Mouse (Mus musculus) myocyte (in vitro differentiated cells): ENCODE data around the gene Gm11084. TPM values are rescaled to one million over a fixed set of nuclear protein-coding genes. Genes with fewer than 3 reads are reported as not detected.

Source experiments
- H3K27me3 ChIP-seq: one replicate; pipeline ENCODE4 v1.6.1; 2011; ENCODE audit not compliant: control insufficient read depth, insufficient read depth, insufficient read length
- H3K36me3 ChIP-seq: one replicate; pipeline ENCODE4 v1.6.1; 2011; ENCODE audit not compliant: control insufficient read depth, insufficient read depth
- H3K4me2 ChIP-seq: one replicate; pipeline ENCODE4 v1.6.1; 2011; ENCODE audit warnings: low read depth, control low read depth
- H3K4me3 ChIP-seq: one replicate; pipeline ENCODE4 v1.5.1; 2011; ENCODE audit warnings: mild to moderate bottlenecking, control low read depth, moderate library complexity
- H3K79me2 ChIP-seq: one replicate; pipeline ENCODE4 v1.6.1; 2011; ENCODE audit not compliant: control insufficient read depth, insufficient read depth
- H3ac ChIP-seq: one replicate; pipeline ENCODE4 v1.6.1; 2011; ENCODE audit not compliant: control insufficient read depth, insufficient read length
- CEBPB ChIP-seq: IDR thresholded peaks from 2 replicates; pipeline ENCODE4 v1.6.1; 2011; ENCODE audit warnings: mild to moderate bottlenecking, moderate library complexity; ENCODE audit not compliant: poor library complexity, insufficient read depth, severe bottlenecking
- E2F4 ChIP-seq: IDR thresholded peaks from one replicate; pipeline ENCODE4 v1.6.1; 2011; ENCODE audit warnings: mild to moderate bottlenecking, control low read depth, moderate library complexity; ENCODE audit not compliant: insufficient read depth
- MAX ChIP-seq: IDR thresholded peaks from one replicate; pipeline ENCODE4 v1.6.1; 2011; ENCODE audit warnings: low read depth, mild to moderate bottlenecking, control low read depth
- MYOD1 ChIP-seq, 3 experiments: IDR thresholded peaks; one replicate each; pipeline ENCODE4 v1.6.1; 2011; ENCODE audit warnings: control low read depth in 2 of 3, low read depth in 2 of 3, mild to moderate bottlenecking in 2 of 3, moderate library complexity in 1 of 3; ENCODE audit not compliant: insufficient read length in 2 of 3, control insufficient read depth in 1 of 3
- MYOG ChIP-seq, 3 experiments: IDR thresholded peaks; one replicate each; pipeline ENCODE4 v1.6.1; 2011; ENCODE audit warnings: control low read depth in 2 of 3, low read depth in 2 of 3, mild to moderate bottlenecking in 2 of 3; ENCODE audit not compliant: insufficient read length in 2 of 3, control insufficient read depth in 1 of 3, insufficient read depth in 1 of 3
- POLR2A ChIP-seq: IDR thresholded peaks from one replicate; pipeline ENCODE4 v1.6.1; 2011; ENCODE audit warnings: low read depth, mild to moderate bottlenecking, control low read depth, moderate library complexity; ENCODE audit not compliant: insufficient read length
- POLR2AphosphoS2 ChIP-seq: IDR thresholded peaks from one replicate; pipeline ENCODE4 v1.6.1; 2011; ENCODE audit warnings: low read depth, control low read depth; ENCODE audit not compliant: insufficient read length
- REST ChIP-seq: IDR thresholded peaks from one replicate; pipeline ENCODE4 v1.6.1; 2011; ENCODE audit warnings: mild to moderate bottlenecking, control low read depth, moderate library complexity; ENCODE audit not compliant: insufficient read depth, insufficient read length
- SRF ChIP-seq: IDR thresholded peaks from one replicate; pipeline ENCODE4 v1.6.1; 2011; ENCODE audit warnings: low read depth; ENCODE audit not compliant: control insufficient read depth, insufficient read length
- TCF12 ChIP-seq: IDR thresholded peaks from one replicate; pipeline ENCODE4 v1.6.1; 2011; ENCODE audit warnings: mild to moderate bottlenecking, control low read depth; ENCODE audit not compliant: poor library complexity, insufficient read depth, severe bottlenecking
- TCF3 ChIP-seq: IDR thresholded peaks from one replicate; pipeline ENCODE4 v1.6.1; 2011; ENCODE audit warnings: low read depth, control low read depth; ENCODE audit not compliant: insufficient read length
- USF1 ChIP-seq: IDR thresholded peaks from one replicate; pipeline ENCODE4 v1.6.1; 2011; ENCODE audit warnings: low read depth, mild to moderate bottlenecking, control low read depth, moderate library complexity
- polyA plus RNA-seq: library from polyadenylated mRNA; unstranded; fragments of >200 nt; fragmentation: generic; extraction: Trizol; gene quantifications from one replicate; pipeline ENCODE4 v1.2.1, GENCODE M21; 2012; ENCODE audit warnings: missing spikeins

The Gm11084 gene
- polyA plus RNA-seq: not detected

DNA sequence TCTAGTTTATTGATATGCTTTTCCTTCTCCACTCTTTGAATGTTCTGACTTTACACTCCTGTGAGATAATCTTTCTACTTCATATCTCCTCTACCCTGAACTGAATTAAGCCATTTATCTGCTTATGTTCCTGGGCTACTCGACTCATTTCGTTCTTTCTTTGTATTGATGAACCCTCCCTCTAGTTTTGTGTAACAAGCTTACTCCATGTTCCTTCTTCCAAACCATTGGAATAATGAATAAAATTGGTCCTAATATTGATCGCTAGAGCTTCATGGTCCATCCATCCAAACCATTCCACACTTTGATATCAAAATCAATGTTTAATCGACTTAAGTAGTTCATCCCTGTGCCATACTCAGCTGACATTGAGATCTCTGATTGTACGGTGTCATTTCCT is at the start of gene Gm11084:
Gene Gm11084, minus strand, starts transcription at position 101 of the 400 bp plus-strand sequence.
- no peak within 1 kb of the TSS for H3K4me3 ChIP-seq
- H3K79me2 ChIP-seq: no peaks in the 10 kb centered on the region
- TF ChIP-seq MAX (no peak), TCF12 (no peak), USF1 (no peak), MYOD1 (IDR thresholded peaks at IDR 0.05; ENCODE audit: control insufficient read depth in 1 of 3, insufficient read length in 2 of 3, low read depth in 2 of 3) (no peak), CEBPB (no peak), TCF3 (no peak), POLR2A (no peak), E2F4 (no peak), REST (no peak), SRF (no peak), MYOG (IDR thresholded peaks at IDR 0.05; ENCODE audit: control insufficient read depth in 1 of 3, insufficient read depth in 1 of 3, insufficient read length in 2 of 3, low read depth in 2 of 3) (no peak), POLR2AphosphoS2 (no peak)
- no peak within 1 kb of the TSS for H3ac ChIP-seq
- H3K4me2 ChIP-seq: no peak within 1 kb of the TSS
- no peaks in the 10 kb centered on the region for H3K27me3 ChIP-seq
- H3K36me3 ChIP-seq: peaks cover 3% of the 10 kb centered on the region

DNA sequence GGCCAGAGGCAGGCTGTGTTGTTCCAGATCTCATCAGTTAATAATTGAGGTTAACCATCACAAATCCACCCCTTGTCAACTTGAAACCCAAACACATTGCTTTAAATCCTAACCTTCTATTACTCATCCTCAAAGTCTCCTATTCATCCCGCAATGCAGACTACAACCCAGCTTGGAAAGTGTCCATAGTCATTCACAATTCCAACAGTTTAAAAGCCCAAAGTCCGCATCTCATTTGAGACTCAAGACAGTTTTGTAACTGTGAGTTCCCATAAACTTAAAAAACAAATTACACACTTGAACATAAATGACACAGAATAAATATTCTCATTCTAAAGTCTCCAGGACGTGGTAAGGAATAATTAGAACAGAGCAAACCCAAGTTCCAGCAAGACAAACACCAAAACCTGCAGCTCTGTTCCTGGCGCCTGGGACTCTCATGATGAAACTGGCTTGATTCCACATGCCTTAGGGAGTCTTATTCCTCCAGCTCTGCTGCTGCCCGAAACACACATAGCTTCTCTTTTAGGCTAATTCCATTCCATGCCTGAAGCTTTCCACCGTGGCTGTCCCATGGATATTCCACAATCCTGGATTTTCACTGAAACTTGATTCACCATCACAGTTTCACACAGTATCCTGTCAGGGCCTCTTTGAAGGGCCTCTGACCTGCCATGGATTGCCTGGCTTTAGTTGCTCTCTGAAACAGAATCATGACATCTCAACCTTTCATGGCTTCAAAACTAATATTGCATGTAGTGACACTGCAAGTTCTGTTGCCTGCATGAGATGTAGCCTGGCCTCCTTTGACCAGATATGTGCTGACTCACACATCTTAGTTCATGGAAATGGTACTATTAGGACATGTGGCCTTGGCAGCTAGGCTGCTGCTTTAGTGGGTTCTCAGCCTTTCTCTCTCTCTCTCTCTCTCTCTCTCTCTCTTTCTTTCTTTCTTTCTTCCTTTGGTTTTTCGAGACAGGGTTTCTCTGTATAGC is 44.8 kb upstream of the Gm11084 start:
- Histone ChIP-seq H3K4me3 (no peak overlapping the region), H3K4me2 (peak overlapping the region; percentile 43), H3K79me2 (no peaks in the 10 kb centered on the region), H3ac (no peak overlapping the region), H3K27me3 (no peaks in the 10 kb centered on the region), H3K36me3 (no peaks in the 10 kb centered on the region)
- no peak for TF ChIP-seq CEBPB
- no peak for TF ChIP-seq USF1
- no peak for TF ChIP-seq TCF12
- no peak for TF ChIP-seq TCF3
- no peak for TF ChIP-seq MAX
- TF ChIP-seq MYOG (IDR thresholded peaks at IDR 0.05; ENCODE audit: control insufficient read depth in 1 of 3, insufficient read depth in 1 of 3, insufficient read length in 2 of 3, low read depth in 2 of 3): no peak
- TF ChIP-seq E2F4: no peak
- TF ChIP-seq SRF: no peak
- TF ChIP-seq MYOD1 (IDR thresholded peaks at IDR 0.05; ENCODE audit: control insufficient read depth in 1 of 3, insufficient read length in 2 of 3, low read depth in 2 of 3): no peak
- TF ChIP-seq POLR2A: no peak
- no peak for TF ChIP-seq POLR2AphosphoS2

GRCm38 (mm10) chr2:73029846-73030245 is 43.3 kb upstream of the Gm11084 start:
- Histone ChIP-seq H3K4me2 (no peak overlapping the region), H3K36me3 (no peaks in the 10 kb centered on the region), H3K79me2 (no peaks in the 10 kb centered on the region), H3K4me3 (no peak overlapping the region), H3K27me3 (no peaks in the 10 kb centered on the region), H3ac (no peak overlapping the region)
- TF ChIP-seq USF1 (no peak), TCF3 (no peak), MAX (no peak), MYOG (IDR thresholded peaks at IDR 0.05; ENCODE audit: control insufficient read depth in 1 of 3, insufficient read depth in 1 of 3, insufficient read length in 2 of 3, low read depth in 2 of 3) (no peak), MYOD1 (IDR thresholded peaks at IDR 0.05; ENCODE audit: control insufficient read depth in 1 of 3, insufficient read length in 2 of 3, low read depth in 2 of 3) (no peak), POLR2AphosphoS2 (no peak), REST (no peak), TCF12 (no peak), E2F4 (no peak)

GRCm38 (mm10) chr2:73028019-73028418 is 41.5 kb upstream of the Gm11084 start:
- Histone ChIP-seq H3K36me3 (no peaks in the 10 kb centered on the region), H3K79me2 (no peaks in the 10 kb centered on the region), H3K4me2 (no peak overlapping the region), H3K4me3 (no peak overlapping the region), H3K27me3 (no peaks in the 10 kb centered on the region), H3ac (no peak overlapping the region)
- TF ChIP-seq MYOG (IDR thresholded peaks at IDR 0.05; ENCODE audit: control insufficient read depth in 1 of 3, insufficient read depth in 1 of 3, insufficient read length in 2 of 3, low read depth in 2 of 3): no peak
- no peak for TF ChIP-seq MAX
- no peak for TF ChIP-seq CEBPB
- no peak for TF ChIP-seq POLR2A
- no peak for TF ChIP-seq E2F4
- no peak for TF ChIP-seq TCF12
